Mouse (Mus musculus) cerebral cortex, adult 2 months (tissue): ENCODE measurements around the gene Ncam1.

ENCODE experiments used
- WGBS: fragments of 180-500 bp; shearing (Covaris S2); methylation state at CpG from one replicate; pipeline ENCODE4 v1.1.7; 2018; 5-methylcytosine and 5-hydroxymethylcytosine counted together

Ncam1 gene

DNA sequence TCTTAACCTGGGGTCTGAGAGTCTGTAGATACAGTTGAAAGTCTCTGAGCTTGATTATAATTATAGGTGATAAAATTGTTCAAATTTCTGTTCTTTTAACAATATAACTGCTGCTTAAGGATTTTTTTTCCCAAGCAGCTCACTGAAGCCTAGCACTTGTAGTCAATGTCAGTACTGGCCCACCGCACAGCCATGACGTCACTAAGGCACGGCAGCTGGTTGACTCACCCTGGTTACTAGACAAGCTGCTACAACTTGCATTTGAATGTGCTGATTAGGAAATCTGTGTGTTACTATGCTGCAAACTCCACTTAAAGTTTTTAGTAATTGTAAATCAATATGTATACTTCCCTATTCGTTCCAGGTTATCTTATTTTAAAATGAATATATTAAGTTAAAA, 308.1 kb downstream of the Ncam1 start:
- 34% methylated on average over 4 of the region's 4 CpGs for WGBS

DNA sequence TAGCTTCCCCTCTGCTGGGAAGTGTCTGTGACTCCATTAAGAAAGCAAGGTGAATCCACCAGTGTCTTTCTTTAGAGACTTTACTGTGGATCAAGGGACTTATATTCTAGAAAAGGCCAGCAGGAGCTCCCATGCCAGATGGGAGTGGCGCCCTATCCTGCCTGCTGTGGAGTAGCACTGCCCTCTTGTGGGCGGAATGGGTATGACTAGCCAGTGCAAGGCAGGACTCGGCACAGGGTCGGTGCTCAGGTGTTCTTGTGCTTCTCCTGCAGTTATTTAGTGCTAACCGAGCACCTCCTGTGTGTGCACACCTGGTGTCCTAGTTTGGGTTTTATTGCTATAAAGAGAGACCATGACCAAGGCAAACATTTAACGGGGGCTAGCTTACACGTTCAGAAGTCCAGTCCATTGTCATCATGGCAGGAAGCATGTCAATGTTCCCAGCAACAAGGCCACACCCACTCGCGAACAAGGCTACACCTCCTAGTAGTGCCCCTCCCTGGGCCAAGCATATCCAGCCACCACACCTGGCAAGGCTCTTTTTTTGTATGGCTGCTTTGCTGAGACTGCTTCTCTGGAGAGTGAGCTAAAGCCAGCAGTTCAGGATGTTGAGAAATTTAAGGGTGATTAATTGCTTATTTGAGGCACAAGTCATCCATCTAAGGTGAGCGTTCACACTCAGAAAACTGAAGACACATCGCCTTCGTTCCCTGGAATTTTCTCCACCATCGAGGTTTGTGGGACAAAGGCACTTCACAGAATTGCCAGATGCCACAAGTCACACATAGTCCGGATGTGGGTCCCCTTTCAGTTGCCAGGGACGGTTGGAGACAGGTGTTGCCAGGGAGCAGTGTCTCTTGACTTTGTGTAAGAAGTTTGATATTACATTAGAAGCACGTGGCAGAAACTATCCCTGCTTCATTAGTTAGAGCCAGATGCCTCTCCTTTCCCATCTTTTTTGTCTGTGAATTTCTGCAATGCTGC, 309.5 kb downstream of the Ncam1 start:
- 24% methylated on average over 16 of the region's 16 CpGs for WGBS

DNA sequence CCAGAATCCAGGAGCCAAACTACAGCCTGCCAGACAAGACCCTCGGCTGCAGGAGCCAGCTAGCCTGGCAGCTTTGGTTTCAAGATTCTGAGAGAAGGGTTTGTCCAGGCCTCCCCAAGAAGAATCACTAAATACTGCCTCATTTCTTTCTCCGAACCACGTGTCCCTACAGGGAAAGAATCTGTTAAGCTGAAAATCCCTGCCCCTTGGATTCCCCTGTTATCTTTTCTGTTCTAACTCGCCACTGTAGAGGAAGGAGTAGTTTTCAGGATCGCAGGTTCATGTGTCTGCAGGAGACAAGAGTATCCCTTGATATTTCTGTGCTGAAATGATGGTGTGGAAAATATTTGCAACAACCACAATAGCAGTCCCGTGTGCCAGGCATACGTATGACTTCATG, 310.5 kb downstream of the Ncam1 start:
- WGBS: 78% methylated on average over 7 of the region's 7 CpGs

DNA sequence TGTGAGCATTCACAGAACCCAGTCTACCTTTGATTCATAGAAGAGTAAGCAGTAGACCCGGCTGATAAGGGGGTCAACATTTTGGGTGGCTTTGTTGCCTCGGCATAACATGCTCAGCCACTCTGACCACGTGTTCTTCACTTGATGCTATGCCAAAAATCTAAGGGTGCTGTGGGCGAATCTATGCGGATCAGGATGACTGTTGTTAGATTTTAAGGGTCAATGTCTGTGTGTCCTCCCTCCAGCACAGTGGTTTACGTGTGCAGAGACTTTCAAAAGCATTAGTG, 311.1 kb downstream of the Ncam1 start:
- WGBS: 84% methylated on average over 6 of the region's 6 CpGs

DNA sequence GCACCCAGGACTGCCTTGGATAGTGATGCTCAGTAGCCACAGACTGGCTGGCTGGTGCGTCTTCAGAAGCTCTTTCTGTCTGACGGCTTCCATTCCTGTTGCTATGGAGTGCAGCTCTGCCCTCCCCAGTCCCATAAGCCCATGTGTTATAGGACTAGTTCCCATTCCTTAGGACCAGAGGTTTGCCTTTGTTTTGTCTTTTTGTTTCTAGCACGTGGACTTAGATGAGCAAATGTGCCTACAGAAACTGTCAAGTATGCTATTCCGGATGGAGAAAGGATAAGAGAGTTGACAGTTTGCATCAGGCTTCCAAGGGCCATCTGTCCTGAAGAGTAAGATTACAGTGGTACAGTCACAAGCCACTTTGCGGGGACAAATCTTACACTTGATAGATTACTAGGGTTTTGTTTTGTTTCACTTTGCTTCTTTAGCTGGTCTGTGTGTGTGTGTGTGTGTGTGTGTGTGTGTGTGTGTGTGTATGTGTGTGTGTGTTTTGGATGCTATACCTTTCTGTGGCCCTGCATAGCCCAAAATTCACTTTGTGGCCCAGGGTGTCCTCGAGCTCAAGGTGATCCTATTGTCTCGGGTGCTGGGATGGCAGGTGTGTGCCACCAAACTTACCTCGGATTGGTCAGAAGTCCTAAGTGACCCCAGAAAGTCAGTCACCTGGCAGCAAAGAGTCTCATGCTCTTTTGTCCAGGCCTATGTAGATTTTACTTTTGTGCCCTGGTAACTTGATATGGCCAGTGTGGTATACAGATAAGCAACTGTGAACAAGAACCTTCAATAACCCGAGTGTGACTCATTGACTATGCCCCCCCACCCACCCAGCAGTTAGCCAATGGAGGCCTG, 311.7 kb downstream of the Ncam1 start:
- WGBS: 76% methylated on average over 9 of the region's 9 CpGs

DNA sequence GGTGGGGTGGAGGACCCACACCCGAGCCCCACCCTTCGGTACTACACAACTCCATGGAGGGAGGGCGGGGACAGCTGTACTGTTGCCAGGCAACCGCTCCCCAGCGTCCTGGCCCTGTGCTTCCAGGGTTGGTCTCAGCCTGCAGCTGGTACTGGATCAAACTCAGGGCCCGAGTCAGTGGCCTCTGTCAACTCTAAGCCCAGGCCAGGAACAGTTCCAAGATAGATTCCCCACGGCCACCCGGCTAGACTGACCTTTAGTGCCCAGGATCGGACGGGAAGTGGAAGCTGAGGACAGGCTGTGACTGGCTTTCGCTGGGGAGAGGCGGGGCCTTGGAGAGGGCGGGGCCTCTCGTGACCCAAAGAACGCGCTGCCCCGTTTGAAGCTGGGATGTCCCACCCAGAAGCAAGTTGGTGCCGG, 312.8 kb downstream of the Ncam1 start, which contains the start of gene Ttc12:
Ttc12 (minus strand) TSS at position 334 of the 420 bp plus-strand sequence.
- 1% methylated on average over 18 of the region's 18 CpGs for WGBS

DNA sequence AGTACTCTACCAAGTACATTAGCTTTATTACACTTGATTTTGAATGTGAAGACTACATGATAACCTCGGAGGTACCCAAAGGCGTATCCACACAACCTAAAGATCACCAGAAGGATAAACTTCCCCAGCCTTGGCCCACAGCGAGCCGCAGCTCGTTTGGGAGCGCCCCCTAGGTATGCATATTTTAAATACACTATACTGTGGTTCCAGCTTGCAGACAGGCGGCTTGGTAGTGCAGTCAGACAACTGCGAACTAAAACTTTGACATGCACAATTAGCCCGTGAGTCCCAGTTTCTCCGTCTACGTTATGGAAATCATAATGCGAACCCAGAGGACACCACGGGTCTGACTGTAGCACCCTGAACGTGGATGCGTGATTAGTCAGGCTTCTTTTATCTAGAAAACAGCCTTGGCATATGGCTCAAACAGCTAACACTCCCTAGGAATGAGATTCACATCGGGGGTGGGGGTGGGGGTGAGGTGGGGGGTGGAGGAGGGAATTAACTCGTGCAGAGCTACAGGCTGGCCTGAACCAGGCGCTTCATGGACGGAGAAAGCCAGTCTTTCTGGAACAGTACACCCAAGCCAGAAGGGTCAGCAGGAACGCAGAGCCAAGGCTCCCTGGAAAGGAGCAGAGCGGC, 313.4 kb downstream of the Ncam1 start:
- WGBS: 7% methylated on average over 21 of the region's 21 CpGs

DNA sequence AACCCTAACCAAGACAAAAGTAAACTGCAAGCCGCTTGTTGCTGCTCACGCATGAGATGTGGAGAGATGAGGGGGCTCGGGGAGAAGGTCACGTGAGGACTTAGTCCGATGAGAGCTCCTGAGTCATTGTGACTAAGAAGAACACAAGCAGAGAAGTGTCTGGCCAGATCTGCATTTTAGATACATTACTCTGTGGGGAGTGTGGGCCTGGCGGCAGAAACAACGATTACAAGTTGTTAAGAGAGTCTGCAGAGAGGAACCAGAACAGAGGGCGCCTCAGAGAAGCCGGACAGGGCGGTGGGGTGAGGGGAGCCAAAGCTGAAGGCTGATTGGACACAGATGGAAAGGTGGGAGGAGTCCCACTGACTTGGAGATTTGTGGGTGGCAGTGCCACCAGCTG, 315.4 kb downstream of the Ncam1 start:
- 46% methylated on average over 10 of the region's 10 CpGs for WGBS

DNA sequence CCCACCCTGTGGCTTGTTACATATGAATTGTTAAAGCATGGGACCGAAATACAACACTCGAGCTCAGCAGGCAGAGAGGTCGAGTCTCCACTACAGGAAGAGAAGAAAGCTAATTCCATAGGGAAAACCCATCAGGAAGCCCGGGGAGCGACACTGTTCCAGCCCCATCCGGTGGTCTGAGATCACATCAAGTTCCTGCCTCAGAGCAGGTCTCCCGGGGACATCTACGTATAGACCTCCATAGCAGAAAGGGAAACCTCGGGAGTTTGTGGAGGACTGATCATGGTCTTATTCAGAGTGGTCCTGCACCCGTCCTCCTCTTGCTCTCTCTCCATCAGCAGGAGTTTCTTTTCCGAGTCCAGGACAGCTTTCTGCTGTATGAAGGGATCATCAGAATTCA, 326.6 kb downstream of the Ncam1 start:
- WGBS: 81% methylated on average over 11 of the region's 11 CpGs

DNA sequence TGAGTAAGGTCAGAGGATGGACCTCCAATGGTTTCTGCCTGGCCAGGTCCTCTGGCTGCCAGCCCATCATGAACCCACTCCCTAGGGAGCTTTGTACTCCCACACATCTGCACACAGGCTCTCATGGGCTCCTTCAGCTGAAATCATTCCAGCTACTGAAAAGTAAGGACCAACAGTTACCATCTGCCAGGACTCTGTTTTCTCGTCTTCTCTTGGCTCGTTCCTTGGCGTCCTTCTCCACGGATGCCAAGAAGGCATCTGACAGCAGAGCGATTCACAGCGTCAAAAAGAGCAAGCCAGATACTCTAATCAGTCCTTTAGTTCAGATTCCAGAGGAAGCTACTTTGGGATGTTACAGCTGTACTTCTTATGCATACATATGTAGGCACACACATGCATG, 327.8 kb downstream of the Ncam1 start:
- 34% methylated on average over 6 of the region's 6 CpGs for WGBS

DNA sequence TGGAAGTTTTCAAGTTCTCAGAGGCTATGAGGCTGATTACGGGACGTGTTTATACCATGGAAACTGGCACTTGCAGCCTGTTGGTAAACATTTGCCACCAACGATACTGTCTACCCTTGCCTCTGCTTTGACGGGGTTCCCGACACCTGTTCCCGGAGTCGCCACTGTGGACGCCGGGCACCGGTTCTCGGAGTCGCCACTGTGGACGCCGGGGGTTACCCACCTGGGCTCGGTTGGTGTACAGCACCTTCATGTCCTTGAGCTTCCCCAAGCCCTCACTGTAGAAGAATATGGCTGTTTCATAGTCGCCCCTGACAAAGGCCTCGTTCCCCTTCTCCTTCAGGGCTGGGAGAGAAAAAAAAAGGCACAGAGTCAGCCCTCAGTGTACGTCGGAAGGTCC, 328.7 kb downstream of the Ncam1 start:
- WGBS: 95% methylated on average over 19 of the region's 19 CpGs

DNA sequence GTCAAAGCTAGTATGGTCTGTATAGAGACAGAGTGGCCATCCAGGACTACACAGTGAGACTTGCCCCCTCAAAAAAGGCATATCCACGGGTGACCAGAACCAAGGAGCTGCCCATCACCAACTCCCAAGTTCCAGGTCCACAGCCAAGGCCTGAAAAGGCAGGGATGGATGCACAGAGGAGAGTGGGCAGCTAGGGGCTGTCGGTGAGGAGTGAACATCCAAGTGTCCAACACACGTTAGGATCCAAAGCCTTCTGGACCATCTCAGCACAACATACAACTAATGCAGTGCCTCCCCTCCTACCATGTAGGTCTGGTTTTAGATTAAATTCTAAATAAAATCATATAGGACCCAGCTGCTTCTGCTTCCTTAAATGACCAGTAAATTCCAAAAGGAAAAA, 342.6 kb downstream of the Ncam1 start:
- 81% methylated on average over 3 of the region's 3 CpGs for WGBS

DNA sequence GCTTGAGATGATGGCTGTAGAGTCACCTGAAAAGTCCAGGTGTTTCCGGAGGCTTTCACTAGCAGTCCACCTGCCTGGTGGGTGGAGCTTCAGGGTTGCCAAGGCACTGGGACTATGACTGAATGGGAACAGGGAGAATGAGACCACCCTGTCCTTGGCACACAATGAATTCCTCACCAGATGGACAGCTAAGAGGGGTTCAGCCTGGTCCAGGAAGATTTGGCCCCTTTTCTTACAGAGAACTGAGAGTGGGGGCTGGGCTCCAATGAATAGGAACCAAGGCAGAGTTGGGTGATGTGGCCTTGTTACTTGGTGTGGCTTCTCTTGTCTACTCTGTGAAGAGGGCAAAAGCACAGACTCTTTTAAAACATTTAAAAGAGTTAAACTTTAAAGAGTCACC, 346.3 kb downstream of the Ncam1 start:
- WGBS: 100% methylated on average over 1 of the region's 1 CpGs
